Mouse (Mus musculus) hindbrain, embryonic 11.5 days (tissue): ENCODE data around the gene Fam189a1. TPM values are rescaled to one million over a fixed set of nuclear protein-coding genes. Genes with fewer than 3 reads are reported as not detected.

Source experiments
- ATAC-seq: fragments of 200-750 bp; cut with Nextera tagmentation; 2 replicates; pipeline ENCODE4 v1.8.0; 2017; ENCODE audit warnings: mild to moderate bottlenecking, moderate TSS enrichment, moderate library complexity; ENCODE audit not compliant: low FRiP score
- DNase-seq: peaks from one replicate; pipeline ENCODE4 v3.0.0-alpha.2; 2015; ENCODE audit warnings: low spot score
- H3K27ac ChIP-seq: fragments of 300-500 bp; sonication (generic); 2 replicates; pipeline ENCODE4 v1.5.1; 2014; ENCODE audit warnings: mild to moderate bottlenecking, low read depth, low read length
- H3K27me3 ChIP-seq: fragments of 300-500 bp; sonication (generic); 2 replicates; pipeline ENCODE4 v1.6.1; 2014; ENCODE audit warnings: mild to moderate bottlenecking, low read length, moderate library complexity, mixed read lengths; ENCODE audit not compliant: control insufficient read depth, insufficient read depth
- H3K36me3 ChIP-seq: fragments of 300-500 bp; sonication (generic); 2 replicates; pipeline ENCODE4 v1.6.1; 2014; ENCODE audit warnings: mild to moderate bottlenecking, low read length, moderate library complexity, mixed read lengths; ENCODE audit not compliant: control insufficient read depth, insufficient read depth
- H3K4me1 ChIP-seq: fragments of 300-500 bp; sonication (generic); replicated peaks from 2 replicates; pipeline ENCODE4 v1.6.1; 2014; ENCODE audit warnings: low read length, mixed read lengths; ENCODE audit not compliant: control insufficient read depth, insufficient read depth
- H3K4me2 ChIP-seq: fragments of 300-500 bp; sonication (generic); replicated peaks from 2 replicates; pipeline ENCODE4 v1.6.1; 2014; ENCODE audit warnings: mild to moderate bottlenecking, low read depth, low read length
- H3K4me3 ChIP-seq: fragments of 300-500 bp; sonication (generic); 2 replicates; pipeline ENCODE4 v1.5.1; 2014; ENCODE audit warnings: low read depth, low read length
- H3K9ac ChIP-seq: fragments of 300-500 bp; sonication (generic); 2 replicates; pipeline ENCODE4 v1.6.1; 2014; ENCODE audit warnings: low read depth, low read length
- H3K9me3 ChIP-seq: fragments of 300-500 bp; sonication (generic); 2 replicates; pipeline ENCODE4 v1.6.1; 2016; ENCODE audit warnings: low read length; ENCODE audit not compliant: control insufficient read depth
- WGBS: fragments of 180-500 bp; shearing (Covaris S2); extraction: QIAGEN DNeasy Blood & Tissue Kit; methylation state at CpG from one replicate; pipeline ENCODE4 v1.1.7; 2014; 5-methylcytosine and 5-hydroxymethylcytosine counted together
- polyA plus RNA-seq: library from polyadenylated mRNA; unstranded; fragments of >200 nt; fragmentation: Nextera tagmentation; extraction: Ambion mirVana; gene quantifications from 2 replicates; pipeline ENCODE4 v1.2.1, GENCODE M21; 2014

Fam189a1 gene
- polyA plus RNA-seq, 1 experiment from 2014 or later, result 1.6 TPM

DNA sequence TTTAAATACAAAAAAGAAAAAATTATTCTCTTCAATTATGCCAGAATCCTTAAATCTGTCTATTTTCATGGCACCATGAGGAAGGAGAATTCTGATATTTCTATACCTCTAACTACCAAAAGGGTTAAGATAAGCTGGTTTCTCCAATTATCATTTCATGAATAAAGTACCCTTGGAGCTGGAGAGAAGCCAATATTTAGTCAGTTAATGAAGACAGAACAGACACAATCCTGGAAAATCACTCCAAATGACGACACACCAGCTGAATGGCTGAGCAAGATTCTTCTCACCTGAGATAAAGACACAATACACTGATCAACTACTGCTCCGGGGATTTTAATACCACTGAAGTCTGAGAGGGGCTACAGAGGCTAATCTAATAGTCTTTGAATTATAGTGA, 150.6 kb downstream of the Fam189a1 start:
- H3K4me3 ChIP-seq, result no peak overlapping the region

DNA sequence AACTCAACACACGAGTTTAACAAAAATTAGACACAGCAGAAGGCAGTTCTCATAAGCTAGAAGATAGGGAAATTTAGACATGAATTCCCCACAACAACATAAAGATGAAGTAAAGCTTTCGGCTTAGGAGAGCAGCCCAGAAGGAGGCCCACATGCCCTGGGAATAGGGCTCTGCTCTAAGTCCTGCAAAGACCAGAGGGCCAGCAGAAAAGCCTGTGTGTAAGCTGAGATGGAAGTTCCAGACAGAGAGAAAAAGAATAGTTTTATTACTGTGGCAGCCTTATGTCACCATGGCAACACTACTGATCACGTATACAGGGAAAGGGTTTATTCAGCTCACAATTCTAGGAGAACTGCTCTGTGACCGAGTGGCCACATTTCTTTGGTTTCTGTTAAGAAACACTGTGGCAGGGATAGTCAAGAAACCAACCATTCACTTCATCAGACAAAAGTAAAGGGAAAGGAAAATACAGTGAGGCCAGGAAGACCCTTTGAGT, 156.6 kb downstream of the Fam189a1 start:
- H3K27ac ChIP-seq, result no peak overlapping the region
- H3K36me3 ChIP-seq, result no peaks in the 10 kb centered on the region
- H3K27me3 ChIP-seq, result no peaks in the 10 kb centered on the region
- no peak for ATAC-seq
- H3K4me2 ChIP-seq, result no peak overlapping the region
- no peak overlapping the region for H3K4me3 ChIP-seq
- H3K4me1 ChIP-seq, result no peaks in the 10 kb centered on the region
- WGBS, result 62% methylated on average over 4 of the region's 4 CpGs
- no peak overlapping the region for H3K9ac ChIP-seq
- DNase-seq, result no peak
- no peaks in the 10 kb centered on the region for H3K9me3 ChIP-seq

More for the DNA sequence above, 150.6 kb downstream of the Fam189a1 start:
- Histone ChIP-seq H3K27ac (no peak overlapping the region), H3K9me3 (no peaks in the 10 kb centered on the region), H3K36me3 (no peaks in the 10 kb centered on the region), H3K4me2 (no peak overlapping the region), H3K9ac (no peak overlapping the region), H3K4me1 (no peaks in the 10 kb centered on the region), H3K27me3 (no peaks in the 10 kb centered on the region)
- ATAC-seq (no peak), DNase-seq (no peak)
- 88% methylated on average over 2 of the region's 2 CpGs for WGBS

DNA sequence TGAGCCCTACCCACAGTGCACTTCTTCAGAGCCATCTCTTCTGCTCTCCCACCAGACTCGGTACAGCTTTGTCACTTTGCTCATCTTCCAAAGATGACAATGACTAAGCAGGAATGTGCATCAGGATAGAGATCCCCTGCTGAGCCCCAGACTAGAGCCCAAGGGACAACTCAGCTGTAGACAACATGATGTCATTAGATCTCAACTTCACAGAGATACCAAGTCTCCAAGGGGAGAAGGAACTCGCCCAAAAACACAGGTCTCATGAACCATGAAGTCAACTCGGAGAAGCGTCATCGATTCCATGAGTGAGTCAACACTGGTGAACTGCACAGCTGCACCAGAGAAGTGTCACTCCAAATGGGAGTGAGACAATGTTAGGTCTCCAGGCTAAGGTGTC, 158.6 kb downstream of the Fam189a1 start:
- no peaks in the 10 kb centered on the region for H3K9me3 ChIP-seq
- WGBS, result 92% methylated on average over 5 of the region's 5 CpGs
- H3K4me3 ChIP-seq, result no peak overlapping the region
- H3K27ac ChIP-seq, result no peak overlapping the region
- no peak overlapping the region for H3K9ac ChIP-seq
- H3K36me3 ChIP-seq, result no peaks in the 10 kb centered on the region
- DNase-seq, result no peak
- H3K4me2 ChIP-seq, result no peak overlapping the region
- H3K27me3 ChIP-seq, result no peaks in the 10 kb centered on the region
- no peak for ATAC-seq
- no peaks in the 10 kb centered on the region for H3K4me1 ChIP-seq

DNA sequence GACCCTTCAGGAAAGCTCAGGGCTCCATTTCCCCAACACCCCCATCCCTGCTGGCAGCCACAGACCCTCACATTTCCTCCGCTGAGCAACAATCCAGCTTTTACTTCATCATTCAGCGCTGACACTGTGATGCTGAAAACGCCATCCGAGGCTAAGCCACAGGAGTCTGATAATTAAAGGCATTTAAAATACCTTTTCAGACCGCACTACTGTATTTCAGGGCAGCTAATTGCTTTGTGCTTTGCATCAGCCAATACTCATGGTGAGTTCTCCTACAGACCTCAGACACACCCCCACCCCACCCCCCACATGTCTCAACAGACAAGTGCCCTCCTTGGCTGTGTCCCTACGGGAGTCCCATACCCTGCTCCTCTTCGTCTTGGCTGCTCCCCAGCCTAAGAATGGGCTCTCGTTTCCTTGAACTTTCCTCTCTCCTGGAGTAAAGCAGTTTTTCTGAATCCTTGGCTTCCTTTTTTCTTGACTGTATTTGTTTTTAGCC, 160.4 kb downstream of the Fam189a1 start:
- 57% methylated on average over 8 of the region's 8 CpGs for WGBS

DNA sequence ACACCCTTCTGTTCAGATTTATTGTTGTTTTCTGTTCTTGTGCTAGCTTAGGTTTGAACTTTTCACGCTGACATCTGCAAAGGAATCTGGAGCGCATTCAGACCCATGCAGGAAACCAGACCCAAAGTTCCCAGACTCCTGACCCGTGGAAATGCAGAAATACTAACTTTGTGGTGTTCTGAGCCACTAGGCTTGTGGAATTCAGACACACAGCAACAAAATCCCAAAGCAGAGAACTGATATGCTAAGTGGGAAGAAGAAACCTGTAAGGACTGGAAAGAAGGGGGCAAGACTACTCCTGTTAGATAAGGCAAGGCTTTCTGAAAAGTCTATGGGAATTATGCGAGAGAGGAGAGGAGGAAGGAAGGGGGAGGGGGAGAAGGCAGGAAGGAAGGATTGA, 167.0 kb downstream of the Fam189a1 start:
- no peak for DNase-seq
- Histone ChIP-seq H3K9me3 (no peaks in the 10 kb centered on the region), H3K4me3 (no peak overlapping the region), H3K27me3 (no peaks in the 10 kb centered on the region), H3K36me3 (no peaks in the 10 kb centered on the region), H3K27ac (no peak overlapping the region), H3K9ac (no peak overlapping the region), H3K4me1 (no peaks in the 10 kb centered on the region), H3K4me2 (no peak overlapping the region)
- 81% methylated on average over 4 of the region's 4 CpGs for WGBS
- ATAC-seq, result no peak

More for the DNA sequence above, 160.4 kb downstream of the Fam189a1 start:
- H3K4me3 ChIP-seq, result no peak overlapping the region
- H3K9ac ChIP-seq, result no peak overlapping the region
- no peaks in the 10 kb centered on the region for H3K4me1 ChIP-seq
- H3K27ac ChIP-seq, result no peak overlapping the region
- no peak for DNase-seq
- no peaks in the 10 kb centered on the region for H3K27me3 ChIP-seq
- no peaks in the 10 kb centered on the region for H3K9me3 ChIP-seq
- no peak overlapping the region for H3K4me2 ChIP-seq
- no peak for ATAC-seq
- H3K36me3 ChIP-seq, result no peaks in the 10 kb centered on the region

DNA sequence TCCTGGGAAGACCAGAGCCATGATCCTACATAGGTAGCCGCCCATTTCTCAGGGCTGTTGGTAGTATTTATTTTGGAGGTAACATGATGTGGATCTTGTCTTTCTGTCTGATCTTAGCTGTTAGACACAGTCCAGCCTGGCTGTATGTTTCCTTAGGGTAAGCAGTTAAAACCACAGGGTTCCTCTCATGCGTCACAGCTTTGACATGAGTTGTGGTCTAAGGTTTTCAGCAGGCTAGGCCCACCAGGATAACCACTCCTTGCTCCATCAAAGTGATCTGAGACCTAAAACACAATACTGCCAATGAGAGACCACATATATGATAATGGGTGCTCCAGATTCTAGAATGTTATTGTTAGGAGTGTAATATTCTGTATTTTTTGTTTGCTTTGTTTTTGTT, 168.4 kb downstream of the Fam189a1 start:
- no peak overlapping the region for H3K4me3 ChIP-seq
- WGBS, result 89% methylated on average over 2 of the region's 2 CpGs
- H3K9ac ChIP-seq, result no peak overlapping the region
- H3K27me3 ChIP-seq, result no peaks in the 10 kb centered on the region
- no peaks in the 10 kb centered on the region for H3K36me3 ChIP-seq
- no peaks in the 10 kb centered on the region for H3K4me1 ChIP-seq
- no peak overlapping the region for H3K27ac ChIP-seq
- H3K9me3 ChIP-seq, result no peaks in the 10 kb centered on the region
- no peak for DNase-seq
- H3K4me2 ChIP-seq, result no peak overlapping the region
- no peak for ATAC-seq

DNA sequence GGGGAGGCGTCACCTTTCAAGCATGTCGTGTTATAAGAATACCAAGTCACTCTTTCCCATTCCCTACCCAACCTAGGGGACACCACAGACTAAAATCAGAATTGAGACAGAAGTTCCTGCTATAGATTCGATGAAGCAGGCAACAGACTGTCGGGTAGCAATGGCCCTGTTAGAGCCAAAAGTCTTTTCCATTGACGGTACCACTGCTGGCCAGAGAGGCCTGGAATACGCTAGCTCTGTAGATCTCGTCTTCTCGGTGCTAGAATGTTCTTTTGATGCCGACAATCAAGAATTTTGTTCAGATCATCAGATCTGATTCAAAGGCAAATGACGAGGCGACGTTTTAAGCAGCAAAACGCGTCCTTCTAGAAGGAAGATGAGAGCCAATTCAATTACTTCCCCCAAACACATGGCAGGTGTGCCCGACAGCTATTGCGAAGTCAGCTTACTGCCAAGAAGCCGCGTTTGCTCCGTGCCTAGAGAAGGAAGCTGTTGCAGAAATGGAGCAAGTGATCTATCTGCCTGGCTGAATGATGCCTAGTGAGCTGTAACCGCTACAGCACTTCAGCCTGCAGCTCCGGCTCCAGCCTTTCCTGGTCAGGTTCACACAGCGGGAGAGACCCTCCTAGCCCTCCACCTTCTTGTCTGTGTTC, 171.8 kb downstream of the Fam189a1 start:
- H3K9ac ChIP-seq, result no peak overlapping the region
- H3K27ac ChIP-seq, result no peak overlapping the region
- ATAC-seq, result no peak
- no peak overlapping the region for H3K4me3 ChIP-seq
- no peaks in the 10 kb centered on the region for H3K9me3 ChIP-seq
- DNase-seq, result no peak
- H3K4me1 ChIP-seq, result no peaks in the 10 kb centered on the region
- H3K27me3 ChIP-seq, result no peaks in the 10 kb centered on the region
- WGBS, result 91% methylated on average over 22 of the region's 22 CpGs
- no peak overlapping the region for H3K4me2 ChIP-seq
- no peaks in the 10 kb centered on the region for H3K36me3 ChIP-seq

DNA sequence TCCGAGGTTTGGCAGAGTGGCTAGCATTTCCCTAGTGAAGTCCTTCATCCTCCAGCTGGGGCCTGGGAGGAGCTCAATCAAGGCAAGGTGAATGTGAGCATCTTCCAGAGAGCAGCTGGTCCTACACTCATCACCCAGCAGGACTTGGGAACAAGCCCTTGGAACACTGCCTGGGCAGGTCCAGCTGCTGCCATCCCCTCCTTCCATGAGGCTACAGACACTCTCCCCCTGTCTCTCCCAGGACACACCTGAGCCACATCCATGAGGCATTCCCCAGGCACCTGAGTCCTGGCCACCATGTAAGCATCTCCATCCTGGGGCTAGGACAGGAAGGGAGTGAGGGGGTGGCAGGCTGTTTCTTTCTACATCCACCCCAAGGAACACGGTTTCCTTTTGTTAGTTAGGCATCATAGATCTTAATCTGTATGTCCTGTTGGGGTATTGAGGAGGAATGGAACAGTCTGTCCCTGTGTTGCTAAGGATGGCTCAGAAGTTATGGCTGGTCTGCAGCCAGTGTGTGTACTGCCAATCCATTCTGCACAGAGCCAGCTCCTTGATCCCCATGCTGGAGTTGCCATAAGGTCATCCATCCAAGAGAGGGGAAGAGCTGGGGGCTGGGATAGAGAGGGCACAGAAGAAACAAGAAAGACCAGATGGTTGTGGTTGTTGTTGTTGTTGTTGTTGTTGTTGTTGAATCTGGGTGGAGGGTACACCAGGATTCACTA, 174.7 kb downstream of the Fam189a1 start:
- WGBS, result 85% methylated on average over 2 of the region's 2 CpGs
- Histone ChIP-seq H3K27me3 (no peaks in the 10 kb centered on the region), H3K4me3 (no peak overlapping the region), H3K36me3 (no peaks in the 10 kb centered on the region), H3K27ac (no peak overlapping the region), H3K4me1 (no peaks in the 10 kb centered on the region), H3K9ac (no peak overlapping the region), H3K4me2 (no peak overlapping the region), H3K9me3 (no peaks in the 10 kb centered on the region)
- DNase-seq, result no peak
- no peak for ATAC-seq
